Mouse (Mus musculus) retina, embryonic 14.5 days (tissue): Measurements from ENCODE around the gene Mtmr11.
A peak's percentile ranks its signal among the peaks of the same experiment; 100 is the strongest.

Source experiments
- DNase-seq: peaks from one replicate; pipeline ENCODE4 v3.0.0-alpha.2; 2015; ENCODE audit warnings: low spot score

The Mtmr11 gene

DNA sequence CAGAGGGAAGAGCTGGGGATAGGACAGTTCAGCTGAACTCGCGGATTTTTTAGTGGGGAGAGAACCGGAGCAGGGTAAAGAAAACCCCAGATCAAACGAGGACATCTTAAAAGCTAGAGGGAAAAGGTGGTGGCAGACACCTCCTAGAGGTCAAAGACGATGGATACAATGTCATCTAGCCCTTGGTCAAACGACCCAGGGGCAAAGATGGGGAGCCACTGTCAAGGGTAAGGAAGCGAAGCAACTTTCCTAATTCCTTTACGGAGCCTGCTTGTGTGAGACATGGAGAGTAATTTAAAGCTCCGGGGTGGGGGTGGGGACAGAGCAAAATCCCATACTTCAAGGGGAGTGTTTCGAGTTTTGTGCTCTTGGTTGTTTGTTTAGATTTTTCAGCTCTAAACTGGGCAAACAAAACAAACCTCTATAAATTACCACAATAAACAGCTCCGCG is 57.4 kb downstream of the Mtmr11 start:
- DNase-seq = no peak

DNA sequence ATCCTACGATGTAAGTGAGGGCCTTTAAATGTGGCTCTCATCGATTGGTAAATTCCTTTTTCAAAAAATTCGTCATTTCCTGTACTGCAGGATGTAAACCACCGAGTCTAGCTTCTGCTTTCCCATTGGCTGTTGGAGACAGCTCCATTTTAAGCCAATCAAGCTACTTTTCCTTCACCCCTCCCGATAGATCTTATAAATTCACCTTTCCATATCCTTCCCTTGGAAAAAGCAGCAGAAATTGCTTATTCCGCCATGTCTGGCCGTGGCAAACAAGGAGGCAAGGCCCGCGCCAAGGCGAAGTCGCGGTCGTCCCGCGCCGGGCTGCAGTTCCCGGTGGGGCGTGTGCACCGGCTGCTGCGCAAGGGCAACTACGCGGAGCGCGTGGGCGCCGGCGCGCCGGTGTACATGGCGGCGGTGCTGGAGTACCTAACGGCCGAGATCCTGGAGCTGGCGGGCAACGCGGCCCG is 57.9 kb downstream of the Mtmr11 start, which contains the start of the genes Bola1 and Hist2h2ab:
TSS of gene Bola1 (minus strand) at position 49 of the 470 bp plus-strand sequence.
TSS of gene Hist2h2ab (plus strand) at position 205 of the 470 bp plus-strand sequence.
- DNase-seq = peak; percentile 88

DNA sequence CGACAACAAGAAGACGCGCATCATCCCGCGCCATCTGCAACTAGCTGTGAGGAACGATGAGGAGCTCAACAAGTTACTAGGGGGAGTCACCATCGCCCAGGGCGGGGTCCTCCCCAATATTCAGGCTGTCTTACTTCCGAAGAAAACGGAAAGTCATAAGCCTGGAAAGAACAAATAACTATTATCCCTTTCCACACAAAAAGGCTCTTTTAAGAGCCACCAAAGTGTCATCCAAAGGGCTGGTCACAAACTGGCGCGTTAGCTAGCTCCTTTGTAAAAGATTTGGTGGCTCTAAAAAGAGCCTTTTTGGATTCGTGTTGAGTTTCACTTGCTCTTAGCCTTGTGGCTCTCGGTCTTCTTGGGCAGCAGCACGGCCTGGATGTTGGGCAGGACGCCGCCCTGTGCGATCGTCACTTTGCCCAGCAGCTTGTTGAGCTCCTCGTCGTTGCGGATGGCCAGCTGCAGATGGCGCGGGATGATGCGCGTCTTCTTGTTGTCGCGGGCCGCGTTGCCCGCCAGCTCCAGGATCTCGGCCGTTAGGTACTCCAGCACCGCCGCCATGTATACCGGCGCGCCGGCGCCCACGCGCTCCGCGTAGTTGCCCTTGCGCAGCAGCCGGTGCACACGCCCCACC is 58.4 kb downstream of the Mtmr11 start:
- DNase-seq = peak; percentile 60

DNA sequence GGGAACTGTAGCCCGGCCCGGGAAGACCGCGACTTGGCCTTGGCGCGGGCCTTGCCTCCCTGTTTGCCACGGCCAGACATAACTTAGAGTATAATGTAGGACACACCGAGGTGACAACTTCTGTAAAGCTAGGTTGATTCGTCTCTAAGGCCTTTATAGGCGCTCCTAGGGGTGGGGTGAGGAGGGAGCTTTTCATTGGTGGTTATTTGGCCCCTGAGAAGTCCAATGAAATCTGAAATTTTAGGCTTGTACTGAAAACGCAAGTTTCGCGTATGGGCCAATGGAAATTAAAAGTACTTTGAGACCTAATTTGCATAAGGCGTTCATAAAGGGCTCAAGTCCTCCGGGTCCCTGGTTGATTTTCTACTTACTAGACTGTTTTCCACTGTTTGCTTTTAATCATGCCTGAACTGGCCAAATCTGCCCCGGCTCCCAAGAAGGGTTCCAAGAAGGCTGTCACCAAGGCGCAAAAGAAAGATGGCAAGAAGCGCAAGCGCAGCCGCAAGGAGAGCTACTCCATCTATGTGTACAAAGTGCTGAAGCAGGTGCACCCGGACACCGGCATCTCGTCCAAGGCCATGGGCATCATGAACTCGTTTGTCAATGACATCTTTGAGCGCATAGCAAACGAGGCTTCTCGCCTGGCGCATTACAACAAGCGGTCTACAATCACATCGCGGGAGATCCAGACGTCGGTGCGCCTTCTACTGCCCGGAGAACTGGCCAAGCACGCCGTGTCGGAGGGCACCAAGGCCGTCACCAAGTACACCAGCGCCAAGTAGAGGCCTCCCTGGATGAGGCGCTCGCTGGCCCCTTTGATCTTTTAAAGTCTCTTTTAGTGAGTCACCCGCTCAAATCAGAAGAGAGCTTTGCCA is 59.2 kb downstream of the Mtmr11 start, which contains the start of the genes Hist2h2ac and Hist2h2be:
TSS of gene Hist2h2ac (minus strand) at position 116 of the 875 bp plus-strand sequence.
TSS of gene Hist2h2be (plus strand) at position 355 of the 875 bp plus-strand sequence.
- DNase-seq = peak; percentile 88
